Mouse (Mus musculus) thymus, postnatal 36 days (tissue): ENCODE results near the gene Glud1.
A peak's percentile ranks its signal among the peaks of the same experiment; 100 is the strongest.
"Not testable (repeated sequence)": the region's sequence is repeated elsewhere in the genome, so short reads cannot be mapped to it uniquely, and the experiment has no call there.

Source experiments
- DNase-seq, 2 experiments: peaks; one replicate each; pipeline ENCODE4 v3.0.0; 2022; ENCODE audit warnings: mixed read lengths in 2 of 2

Gene Glud1

GRCm38 (mm10) chr14:34354456-34354855, 43.9 kb downstream of the Glud1 start:
- DNase-seq: no peak

GRCm38 (mm10) chr14:34355301-34355700, 44.8 kb downstream of the Glud1 start, which contains the start of gene Fam25c:
Gene Fam25c, minus strand, starts transcription at chr14:34355433.
- DNase-seq: no peak

- DNase-seq: no peak
These were observed 47.3 kb downstream of the Glud1 start for GRCm38 (mm10) chr14:34357671-34358455.

- DNase-seq: no peak
These were observed 49.2 kb downstream of the Glud1 start for GRCm38 (mm10) chr14:34359676-34360244.

- no peak for DNase-seq
These were observed 49.7 kb downstream of the Glud1 start for GRCm38 (mm10) chr14:34360251-34360650.

GRCm38 (mm10) chr14:34362135-34362534, 51.6 kb downstream of the Glud1 start:
- no peak for DNase-seq

- DNase-seq: peak; percentile 25 to 27
These were observed 52.4 kb downstream of the Glud1 start for GRCm38 (mm10) chr14:34362726-34363445.

- DNase-seq: peak; percentile 13 to 30
These were observed 53.1 kb downstream of the Glud1 start for GRCm38 (mm10) chr14:34363490-34364253.

GRCm38 (mm10) chr14:34364254-34365146, 54.0 kb downstream of the Glud1 start:
- DNase-seq: not testable (repeated sequence)

- DNase-seq: no peak
These were observed 54.6 kb downstream of the Glud1 start for GRCm38 (mm10) chr14:34365147-34365507.

GRCm38 (mm10) chr14:34370203-34370602, 59.7 kb downstream of the Glud1 start:
- no peak for DNase-seq

- DNase-seq: no peak
These were observed 60.4 kb downstream of the Glud1 start for GRCm38 (mm10) chr14:34370921-34371320.

- DNase-seq: no peak
These were observed 61.2 kb downstream of the Glud1 start for GRCm38 (mm10) chr14:34371763-34372162.

GRCm38 (mm10) chr14:34372646-34373045, 62.1 kb downstream of the Glud1 start:
- DNase-seq: peak in 1 of 2 experiments; percentile 18

GRCm38 (mm10) chr14:34373581-34373980, 63.1 kb downstream of the Glud1 start:
- no peak for DNase-seq

- no peak for DNase-seq
These were observed 64.0 kb downstream of the Glud1 start, which contains the start of gene Sncg for GRCm38 (mm10) chr14:34374577-34374976. Gene Sncg, minus strand, starts transcription at chr14:34374789.

- DNase-seq: no peak
These were observed 64.9 kb downstream of the Glud1 start, which contains the start of gene Mmrn2 for GRCm38 (mm10) chr14:34375415-34375904. Gene Mmrn2, plus strand, starts transcription at chr14:34375465.

GRCm38 (mm10) chr14:34375941-34376340, 65.4 kb downstream of the Glud1 start:
- no peak for DNase-seq

- DNase-seq: no peak
These were observed 66.6 kb downstream of the Glud1 start for GRCm38 (mm10) chr14:34377121-34377520.

- no peak for DNase-seq
These were observed 68.2 kb downstream of the Glud1 start for GRCm38 (mm10) chr14:34378560-34379331.
